Mouse (Mus musculus): ENCODE data around the gene Frrs1l. TPM values are rescaled to one million over a fixed set of nuclear protein-coding genes. Genes with fewer than 3 reads are reported as not detected.
A peak's percentile ranks its signal among the peaks of the same experiment; 100 is the strongest.

Gene Frrs1l
- total RNA-seq (2022), result 100 to 1,000 TPM; 181 to 223 (median 197) TPM

DNA sequence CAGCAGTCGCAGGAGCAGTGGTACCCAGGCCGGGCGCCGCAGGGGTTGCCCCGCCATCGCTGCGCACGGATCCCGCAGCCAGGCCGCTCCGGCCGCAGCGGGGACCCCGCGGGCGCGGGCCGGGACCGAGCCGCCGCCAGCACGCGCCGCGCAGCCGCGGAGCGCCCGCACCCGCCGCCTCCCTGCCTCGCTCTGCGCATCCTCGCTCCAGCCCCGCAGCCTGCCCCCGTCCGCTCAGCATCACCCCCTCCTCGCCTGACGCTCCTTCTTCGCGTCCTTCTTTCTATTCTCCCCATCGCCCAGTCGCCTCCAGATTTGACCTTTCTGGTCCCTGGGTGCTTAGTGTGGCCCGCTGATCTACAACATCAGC is at the start of gene Frrs1l:
Gene Frrs1l (minus strand): TSS at position 177 of the 370 bp plus-strand sequence.
- DNase-seq (ENCODE audit: low spot score in 2 of 2), result peak; percentile 45 to 60

DNA sequence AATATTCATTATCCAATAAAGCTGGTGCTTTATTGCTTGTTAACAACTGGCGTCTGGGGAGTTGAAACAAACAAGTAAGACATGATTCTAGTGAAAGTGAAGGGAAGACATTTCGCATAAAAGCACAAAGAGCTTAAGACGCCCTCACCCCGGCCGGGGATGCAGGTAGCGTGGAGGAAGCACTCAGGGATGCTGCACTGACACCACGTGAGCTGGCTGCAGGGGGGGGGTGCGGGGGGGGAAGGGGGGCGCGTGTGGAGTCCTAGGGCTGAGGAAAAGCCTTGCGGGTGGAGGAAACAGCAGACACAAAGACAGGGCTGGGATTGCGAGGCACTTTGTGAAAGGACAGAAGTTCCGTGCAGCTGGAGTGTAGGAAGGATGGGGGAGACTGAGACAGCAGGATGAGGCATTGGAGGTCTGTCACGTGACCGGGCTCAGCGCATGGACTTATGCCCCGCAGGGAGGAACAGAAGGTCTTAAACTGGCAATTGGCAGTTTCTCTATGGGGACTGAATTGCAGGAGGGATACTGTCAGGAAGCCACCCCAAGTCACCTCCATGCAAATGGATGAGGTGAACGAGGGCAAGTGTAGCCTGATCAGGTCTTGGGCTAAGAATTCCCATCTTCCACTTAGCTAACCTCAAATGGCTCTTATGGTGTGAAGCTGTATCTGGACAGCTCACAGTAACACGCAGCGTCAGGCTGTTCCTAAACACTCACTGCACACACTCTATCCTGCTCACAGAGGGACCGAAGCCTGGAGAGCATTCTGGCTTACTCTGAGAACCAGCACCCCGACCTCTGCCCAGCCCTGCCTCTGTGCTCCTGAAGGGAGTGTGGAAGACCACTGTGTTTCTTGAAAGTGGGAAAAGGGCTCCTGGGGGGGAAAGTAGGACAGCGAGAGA is 49.2 kb upstream of the Frrs1l start:
- DNase-seq (ENCODE audit: low spot score in 2 of 2), result peak in 1 of 2 experiments; percentile 61

DNA sequence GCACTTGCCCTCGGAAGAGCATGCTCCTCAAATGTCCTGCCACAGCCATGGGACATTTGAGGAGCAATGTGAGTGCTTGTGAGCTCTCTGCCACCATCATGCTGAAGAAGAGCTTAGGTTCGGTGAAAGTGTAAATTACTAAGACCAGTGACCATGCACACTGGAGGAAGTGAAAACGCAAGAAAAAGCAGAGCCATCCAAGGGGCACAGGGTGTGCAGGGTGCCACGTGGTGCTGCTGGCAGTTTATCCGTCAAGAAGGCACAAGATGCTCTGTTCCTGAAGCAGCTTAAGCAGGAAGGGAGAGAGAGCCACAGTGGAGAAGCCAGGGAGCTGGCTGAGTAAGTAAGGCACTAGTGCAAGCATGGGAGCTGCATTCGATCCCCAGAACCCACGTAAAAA is 47.4 kb upstream of the Frrs1l start:
- DNase-seq (ENCODE audit: low spot score in 2 of 2), result no peak

DNA sequence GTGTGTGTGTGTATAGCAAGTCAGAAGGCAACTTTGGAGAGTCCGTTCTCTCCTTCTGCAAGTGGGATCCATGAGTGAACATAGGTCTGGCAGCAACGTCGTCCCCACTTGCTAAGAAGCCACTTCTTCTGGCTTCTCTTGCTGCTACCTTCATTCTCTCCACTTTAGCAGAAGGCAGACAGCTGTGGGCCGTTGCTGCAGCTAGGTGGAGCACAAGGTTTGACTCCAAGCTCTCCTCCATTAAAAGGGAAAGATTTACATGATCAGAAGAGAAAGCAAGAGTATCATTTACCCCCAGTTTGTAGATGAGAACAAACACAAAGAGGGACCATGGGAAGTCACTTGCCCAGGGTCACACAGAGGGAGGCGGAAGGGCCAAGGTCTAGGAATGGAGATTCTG is 44.0 kb upstream of the Frrs1l start:
- DNase-seq (ENCODE audit: low spot score in 2 of 2), result no peak

DNA sequence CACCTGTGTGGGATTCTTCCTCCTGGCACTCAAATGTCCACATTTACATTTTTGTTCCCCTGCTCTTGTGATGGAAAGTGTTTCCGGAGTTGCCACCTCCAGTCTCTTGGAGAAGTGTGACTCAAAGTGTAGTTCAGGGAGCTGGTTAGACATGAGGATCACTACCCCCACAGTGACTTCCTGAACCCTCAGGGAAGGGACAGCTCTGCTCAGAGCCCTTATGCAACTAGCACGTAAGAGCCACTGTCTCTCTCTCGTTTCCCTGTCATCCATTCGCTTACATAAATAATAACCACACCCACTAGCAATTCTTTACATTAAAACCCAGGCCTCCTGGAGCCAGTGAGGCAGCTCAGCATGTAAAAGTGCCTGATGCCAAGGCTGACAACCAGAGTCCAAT is 41.2 kb upstream of the Frrs1l start:
- DNase-seq (ENCODE audit: low spot score in 2 of 2), result no peak

DNA sequence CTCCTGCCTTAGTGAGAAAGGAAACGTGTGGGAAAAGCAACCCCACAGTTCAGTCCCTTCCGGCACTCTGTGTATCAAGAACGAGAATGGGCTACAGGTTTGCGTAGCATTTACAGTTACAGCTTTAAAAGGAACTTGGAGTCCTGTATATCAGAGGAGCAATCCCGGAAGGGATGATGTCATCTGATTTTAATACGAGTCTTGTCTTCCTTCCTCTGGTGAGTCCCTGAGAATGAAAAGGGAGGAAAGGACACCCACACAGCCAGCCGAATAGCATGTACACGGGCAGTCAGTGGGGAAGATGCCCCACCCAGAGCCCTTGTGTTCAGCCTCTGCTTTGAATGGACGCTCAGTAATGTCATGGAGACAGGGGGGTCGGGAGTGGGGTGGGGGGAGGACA is 37.8 kb upstream of the Frrs1l start:
- DNase-seq (ENCODE audit: low spot score in 2 of 2), result no peak

DNA sequence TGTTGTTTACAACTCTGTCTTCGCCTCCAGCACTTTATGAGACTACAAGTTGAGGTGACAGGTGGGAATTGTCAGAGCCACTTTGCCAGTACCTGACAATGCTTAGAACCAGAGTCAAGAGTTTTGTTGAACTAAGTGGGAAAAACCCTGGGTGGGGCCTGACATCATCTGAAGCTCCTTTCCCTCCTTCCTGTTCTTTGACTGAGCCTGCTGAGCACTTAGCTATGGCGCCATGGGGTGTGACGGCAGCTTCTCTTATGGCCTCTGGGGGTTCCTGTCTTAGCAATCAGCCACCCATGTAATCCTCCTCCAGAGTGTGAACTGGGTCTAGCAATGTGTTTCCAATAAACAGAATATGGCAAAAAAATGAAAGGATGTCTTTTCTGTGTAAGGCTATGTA is 33.3 kb upstream of the Frrs1l start:
- no peak for DNase-seq (ENCODE audit: low spot score in 2 of 2)

DNA sequence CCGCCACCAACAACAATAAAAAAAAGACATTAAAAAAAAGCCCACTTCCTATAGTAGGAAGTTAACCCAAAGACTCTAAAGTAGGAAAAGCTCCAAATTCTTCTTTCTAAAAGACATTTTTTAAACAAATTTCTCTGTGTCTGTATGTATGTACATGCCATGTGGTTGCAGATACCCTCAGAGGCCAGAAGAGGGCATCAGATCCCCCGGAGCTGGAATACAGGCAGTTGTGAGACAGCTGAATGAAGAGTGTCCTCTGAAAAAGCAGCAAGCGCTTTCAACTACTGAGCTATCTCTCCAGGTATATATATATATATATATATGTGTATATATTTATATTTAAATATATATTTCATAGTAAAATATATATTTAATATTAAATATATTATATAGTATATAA is 31.1 kb upstream of the Frrs1l start:
- DNase-seq (ENCODE audit: low spot score in 2 of 2), result no peak

DNA sequence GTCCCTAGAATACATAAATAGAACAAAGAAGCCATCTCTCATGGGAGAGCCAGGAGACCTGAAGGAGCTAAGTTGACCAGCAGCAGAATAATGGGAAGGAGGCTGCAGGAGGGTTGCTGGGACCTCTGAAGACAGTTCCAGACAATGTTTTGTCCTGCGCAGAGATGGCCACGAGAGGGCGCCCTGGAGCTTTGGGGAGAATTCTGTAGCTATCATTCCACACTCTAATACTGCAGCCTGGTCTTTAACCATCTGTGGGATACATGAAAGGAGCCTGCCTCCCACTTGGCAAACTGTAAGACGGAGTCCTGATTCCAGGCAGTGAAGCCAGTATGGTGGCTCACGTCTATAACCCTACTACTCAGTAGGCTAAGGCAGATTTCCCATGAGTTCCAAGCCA is 27.0 kb upstream of the Frrs1l start:
- DNase-seq (ENCODE audit: low spot score in 2 of 2), result peak in 1 of 2 experiments; percentile 69

DNA sequence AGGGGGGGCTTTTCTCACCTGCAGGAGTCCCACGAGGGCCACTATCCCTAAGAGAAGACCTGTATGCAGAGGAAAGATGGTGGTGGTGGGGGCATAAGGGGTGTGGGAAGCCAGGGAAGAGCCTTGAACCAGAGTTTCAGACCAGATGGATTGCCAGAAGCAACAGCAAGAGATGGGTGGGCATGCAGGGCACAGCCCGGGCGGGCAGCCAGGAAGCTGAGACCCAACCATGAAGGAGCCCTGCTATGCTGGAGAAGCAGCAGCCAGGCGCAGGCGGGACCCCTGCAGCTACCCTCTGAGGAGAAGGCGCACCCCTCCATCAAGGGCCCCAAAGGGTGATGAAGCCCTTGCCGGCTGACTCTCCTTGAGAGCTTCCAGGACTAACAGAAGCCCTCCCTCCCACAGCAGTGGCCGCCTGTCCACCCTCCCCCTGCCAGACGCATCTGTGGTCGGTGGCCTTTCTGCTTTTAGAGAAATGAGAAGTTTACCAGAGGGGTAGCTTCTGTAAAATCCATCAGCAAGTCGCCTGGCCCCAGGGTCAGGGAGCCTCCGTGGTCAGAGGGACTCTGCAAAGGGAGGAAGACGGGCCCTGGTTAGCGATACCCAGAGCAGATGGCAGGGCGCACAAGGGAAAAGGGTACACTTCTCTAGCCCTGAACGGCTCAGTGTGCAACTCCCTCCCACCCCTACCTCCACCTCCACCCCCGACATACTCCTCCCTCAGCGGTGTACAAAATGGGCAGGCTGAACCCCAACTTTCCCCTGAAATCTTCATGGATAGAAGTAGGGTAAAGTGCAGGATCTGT is 26.4 kb upstream of the Frrs1l start:
- DNase-seq (ENCODE audit: low spot score in 2 of 2), result no peak

DNA sequence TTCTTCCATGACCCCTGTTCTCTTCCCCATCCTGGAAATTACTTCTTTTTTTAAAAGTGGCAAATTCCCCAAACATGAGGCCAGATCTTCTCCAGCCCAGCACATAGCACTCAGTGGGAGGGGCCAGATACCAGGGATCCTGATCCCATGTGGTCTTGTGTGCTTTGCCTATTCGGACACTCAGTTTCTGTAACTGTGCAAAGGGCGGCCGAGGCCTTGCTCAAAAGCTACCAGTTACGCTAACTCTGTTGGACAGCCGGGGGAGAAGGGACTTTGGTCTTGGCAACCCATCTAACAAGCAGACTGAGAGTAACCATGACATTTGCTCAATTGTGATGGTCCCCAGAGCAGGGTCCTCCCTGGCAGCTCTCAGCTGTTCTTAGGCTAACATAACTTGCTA is 24.8 kb upstream of the Frrs1l start:
- DNase-seq (ENCODE audit: low spot score in 2 of 2), result no peak

DNA sequence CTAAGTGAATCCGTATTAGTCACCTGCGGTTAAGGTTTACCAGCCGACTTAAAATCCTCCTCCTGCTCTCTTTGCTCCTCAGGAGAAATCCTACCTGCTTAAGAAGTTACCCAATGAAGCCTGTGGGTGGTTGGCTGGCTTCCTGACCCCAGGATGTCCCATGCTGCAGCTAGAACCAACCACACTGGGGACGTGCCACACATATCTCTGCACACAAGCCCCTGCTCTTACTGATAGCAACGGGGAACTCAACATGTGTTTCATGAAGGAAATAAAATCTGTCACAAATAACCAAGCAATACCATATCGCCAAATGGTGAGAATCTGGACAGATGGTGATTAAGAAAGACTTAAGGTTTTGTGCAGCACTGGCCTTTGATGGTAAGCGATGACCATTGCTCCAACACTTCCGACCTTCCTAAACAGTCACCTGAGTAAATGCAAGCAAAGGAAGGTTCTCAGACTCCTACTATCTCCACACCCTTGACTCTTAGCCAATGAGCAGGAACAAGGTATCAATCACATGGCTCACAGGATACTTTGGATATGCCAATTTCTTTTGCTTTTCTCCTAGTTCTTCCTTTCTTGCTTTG is 21.4 kb upstream of the Frrs1l start:
- no peak for DNase-seq (ENCODE audit: low spot score in 2 of 2)

DNA sequence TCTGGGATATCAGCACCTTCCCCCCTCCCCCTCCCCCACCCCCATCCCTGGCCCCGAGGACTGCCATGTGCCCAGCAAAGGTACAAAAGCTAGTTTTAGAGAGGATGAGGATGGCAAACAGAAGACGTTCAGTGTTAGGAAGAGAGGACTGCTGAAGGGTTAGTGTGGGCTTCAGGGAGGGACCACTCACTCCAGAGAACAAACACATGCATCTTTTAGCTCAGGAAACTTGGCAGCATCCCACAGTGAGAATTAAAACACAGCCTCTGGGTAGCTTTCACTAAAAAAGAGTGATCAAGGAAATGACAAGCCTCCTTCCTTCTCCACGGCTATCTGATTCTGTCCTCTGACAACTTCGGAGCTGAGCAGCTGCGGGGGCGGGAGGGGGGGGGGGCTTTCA is 20.7 kb upstream of the Frrs1l start:
- DNase-seq (ENCODE audit: low spot score in 2 of 2), result no peak

DNA sequence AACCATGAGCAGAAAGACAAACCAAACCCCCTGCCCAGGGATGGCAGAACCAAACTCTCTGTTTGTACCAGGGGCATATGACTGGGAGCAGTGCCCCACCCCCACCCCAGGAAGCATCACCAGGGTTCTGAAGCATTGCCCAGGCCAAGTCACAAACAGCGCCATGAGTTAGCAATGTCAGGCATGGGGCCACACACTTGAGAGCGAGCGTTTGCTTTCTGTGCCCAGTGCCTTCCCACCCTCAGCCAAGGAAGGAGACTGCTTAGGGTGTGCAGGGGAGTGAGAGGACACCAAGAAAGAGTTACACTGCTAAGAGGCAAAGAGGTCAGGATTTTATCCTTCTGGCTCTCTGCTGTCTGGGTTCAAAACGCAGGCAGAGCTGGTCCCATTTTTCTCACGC is 20.2 kb upstream of the Frrs1l start:
- no peak for DNase-seq (ENCODE audit: low spot score in 2 of 2)

DNA sequence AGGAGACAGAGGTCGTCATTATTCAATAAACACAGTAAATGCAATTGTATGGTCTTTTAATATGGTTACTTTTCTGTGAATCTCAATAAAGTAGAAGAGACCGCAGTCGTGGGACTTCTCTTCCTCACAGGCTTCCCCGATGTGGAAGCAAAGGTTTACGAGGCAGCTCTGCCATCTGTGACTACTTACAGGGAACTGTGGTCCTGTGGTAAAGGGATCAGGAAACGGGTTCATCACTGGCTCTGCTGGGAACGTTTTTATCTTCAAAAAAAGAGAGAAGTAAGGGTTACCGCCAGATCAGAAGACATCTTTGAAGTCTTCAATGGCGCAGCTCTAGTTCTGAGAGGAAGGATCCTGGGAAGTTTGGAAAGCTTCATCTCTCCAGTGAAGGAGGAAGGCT is 17.5 kb upstream of the Frrs1l start:
- no peak for DNase-seq (ENCODE audit: low spot score in 2 of 2)

DNA sequence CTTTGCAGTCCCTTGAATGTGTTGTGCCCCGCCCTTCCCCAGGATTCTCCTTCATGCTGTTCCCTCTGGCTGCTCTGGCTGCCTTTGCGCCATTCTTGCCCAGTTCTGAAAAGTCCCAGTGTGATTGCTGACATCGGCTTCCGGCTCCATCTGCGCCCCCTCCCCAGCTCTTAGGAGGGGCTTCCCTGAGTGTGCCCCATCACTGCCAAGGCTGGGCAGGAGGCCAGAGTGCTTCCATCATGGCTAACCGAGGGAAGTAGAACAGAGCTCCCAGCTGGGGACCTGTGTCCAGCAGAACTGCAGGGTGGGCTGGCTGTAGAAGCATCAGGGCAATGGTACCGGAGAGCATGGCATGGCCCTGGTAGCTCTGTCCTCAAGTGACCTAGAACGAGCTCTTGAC is 14.8 kb upstream of the Frrs1l start:
- no peak for DNase-seq (ENCODE audit: low spot score in 2 of 2)

DNA sequence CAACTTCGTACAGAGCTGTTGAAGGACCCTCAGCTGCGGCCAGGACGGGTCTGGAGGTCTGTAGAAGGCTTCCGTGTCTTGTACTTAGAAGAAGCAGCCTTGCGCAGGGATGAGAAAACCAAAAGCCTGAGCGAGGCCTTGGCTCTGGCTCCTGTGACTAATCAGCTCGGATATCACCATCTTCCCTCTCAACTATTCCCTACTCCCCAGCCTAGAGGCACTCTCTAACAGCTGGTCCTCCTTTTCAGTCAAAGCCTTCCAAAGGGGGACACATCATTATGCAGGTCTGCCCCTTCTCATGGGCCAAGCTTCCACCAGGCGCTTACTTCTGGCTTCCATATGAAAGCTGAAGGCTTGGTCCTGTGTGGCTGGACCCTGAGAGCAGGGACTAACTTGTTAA is 13.7 kb upstream of the Frrs1l start:
- DNase-seq (ENCODE audit: low spot score in 2 of 2), result no peak

DNA sequence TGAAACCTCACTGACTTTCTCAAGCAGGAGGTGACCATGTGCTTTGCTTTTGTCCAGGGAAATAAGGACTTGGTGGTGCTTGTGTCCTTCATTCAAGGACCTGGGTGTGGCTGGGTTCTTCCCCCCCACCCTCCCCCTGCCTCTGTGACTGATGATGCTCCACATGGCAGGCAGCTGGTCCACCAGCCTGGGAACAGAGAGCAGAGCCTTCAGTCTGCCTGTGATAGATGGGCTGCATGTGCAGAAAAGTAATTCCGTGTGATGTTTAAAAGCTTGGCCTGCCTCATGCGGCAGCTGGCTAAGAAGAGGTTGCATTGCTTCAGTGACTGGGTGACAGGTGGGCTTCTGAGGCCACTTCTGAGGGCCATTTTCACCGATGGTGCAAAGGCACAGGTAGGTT is 12.6 kb upstream of the Frrs1l start:
- no peak for DNase-seq (ENCODE audit: low spot score in 2 of 2)

DNA sequence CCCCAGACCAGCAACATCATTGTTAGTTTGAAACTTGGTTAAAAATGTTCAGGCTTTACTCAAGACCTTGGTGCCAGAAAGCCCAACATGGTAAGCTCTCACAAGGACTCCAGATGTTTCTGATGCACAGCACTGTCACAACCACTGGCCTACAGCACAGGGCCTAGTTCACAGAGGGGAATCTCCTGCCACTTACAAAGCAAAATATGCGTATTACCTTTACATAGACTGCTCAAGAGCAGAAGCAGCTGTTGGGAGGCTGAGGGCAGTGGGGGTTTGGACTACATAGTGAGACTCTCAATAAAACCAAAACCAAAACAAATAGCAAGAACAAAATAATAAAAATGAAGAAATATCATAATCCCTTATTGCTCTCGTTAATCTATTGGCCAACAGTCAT is 11.2 kb upstream of the Frrs1l start:
- no peak for DNase-seq (ENCODE audit: low spot score in 2 of 2)

DNA sequence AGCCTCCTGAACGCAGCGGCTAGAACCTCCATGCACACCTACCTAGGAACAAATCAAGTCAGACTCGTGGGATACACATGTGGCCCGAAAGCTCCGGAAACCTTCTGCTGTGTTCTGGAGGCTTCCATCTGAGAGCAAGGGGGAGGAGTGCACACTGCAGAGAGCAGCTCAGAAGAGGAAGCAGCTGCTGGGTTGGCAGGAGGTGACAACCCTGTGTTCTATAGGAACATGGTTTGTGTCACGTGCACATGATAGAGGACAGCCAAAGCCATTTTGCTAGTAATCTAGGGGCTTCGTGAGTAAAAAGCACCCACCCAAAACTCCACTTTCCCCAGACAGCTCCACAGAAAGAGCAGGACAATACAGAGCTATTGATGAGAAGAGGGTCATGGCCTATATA is 3.1 kb upstream of the Frrs1l start:
- no peak for DNase-seq (ENCODE audit: low spot score in 2 of 2)

DNA sequence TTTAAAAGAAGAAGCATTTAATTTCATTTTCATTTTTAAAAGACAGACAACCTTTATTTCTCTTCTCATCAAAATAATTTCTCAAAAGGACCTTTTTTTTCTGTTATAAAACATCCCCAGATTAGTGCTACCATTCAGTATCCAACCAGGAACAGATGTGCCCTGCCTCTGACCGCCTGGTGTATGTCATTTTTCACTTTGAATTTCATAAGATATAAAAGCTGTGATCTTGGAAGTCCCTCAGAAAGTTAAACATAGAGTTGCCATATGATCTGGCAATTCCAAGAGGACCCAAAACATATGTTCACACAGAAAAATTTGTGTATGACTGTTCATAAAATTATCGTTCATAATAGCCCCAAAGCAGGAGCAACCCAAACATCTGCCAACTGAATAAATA is 1.8 kb upstream of the Frrs1l start:
- no peak for DNase-seq (ENCODE audit: low spot score in 2 of 2)

Measured in left cerebral cortex, adult 8-10 months (tissue).